Mouse (Mus musculus): ENCODE measurements around the gene Morc4. TPM values are rescaled to one million over a fixed set of nuclear protein-coding genes. Genes with fewer than 3 reads are reported as not detected.

The Morc4 gene
- polyA plus RNA-seq, 1 experiment from 2014 or later = 10.1 TPM

DNA sequence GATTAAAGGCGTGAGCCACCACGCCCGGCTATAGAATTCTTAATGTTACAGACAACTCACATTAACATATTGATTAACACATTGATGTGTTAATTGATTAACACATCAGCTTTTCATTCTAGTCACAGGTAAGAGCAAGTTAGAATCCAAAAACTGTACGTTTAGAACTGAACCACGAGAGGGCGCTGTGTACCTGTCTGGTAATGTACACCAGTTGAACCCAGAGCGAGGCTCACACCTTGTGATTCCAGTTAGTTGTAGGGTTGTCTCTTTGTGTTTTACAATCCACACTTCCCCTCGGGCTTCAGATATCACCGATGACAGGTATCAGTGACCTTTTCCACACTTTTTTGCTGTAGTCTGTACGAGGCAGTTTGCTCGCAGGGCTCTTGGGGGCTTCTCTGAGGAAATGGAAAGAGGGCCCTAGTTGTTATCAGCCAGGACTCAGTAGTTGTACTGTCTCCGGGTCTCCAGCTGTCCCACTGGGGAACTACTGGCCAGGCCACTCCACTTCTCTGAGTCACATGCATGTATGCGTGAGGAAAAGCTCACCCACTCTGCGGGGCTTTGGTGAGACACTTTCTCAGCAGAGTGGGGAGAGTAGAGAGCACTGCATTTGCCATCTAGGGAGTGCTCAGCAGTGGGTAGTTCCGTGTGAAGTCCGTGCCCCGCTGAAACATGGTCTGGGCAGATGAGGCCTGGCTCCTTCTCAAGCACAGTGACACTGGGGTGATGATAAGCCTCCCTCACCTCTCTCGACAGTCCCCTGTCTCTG is 97.0 kb downstream of the Morc4 start:
- H3K36me3 ChIP-seq = no peaks in the 10 kb centered on the region
- DNase-seq (ENCODE audit: low spot score) = peak; percentile 81
- 29% methylated on average over 18 of the region's 18 CpGs for WGBS
- H3K27ac ChIP-seq = no peak overlapping the region
- peaks cover 8% of the 10 kb centered on the region; the same call in 1 of the 2 replicates for H3K27me3 ChIP-seq (ENCODE audit: insufficient read depth, poor library complexity, severe bottlenecking)
- H3K9me3 ChIP-seq = no peaks in the 10 kb centered on the region
- H3K4me3 ChIP-seq = peak overlapping the region; percentile 20; the same call in 1 of the 2 replicates
- H3K4me1 ChIP-seq = no peaks in the 10 kb centered on the region; the same call in 1 of the 2 replicates

Other genes starting within 250 kb of the Morc4 start
- 1.2 and 2.3 TPM in 2 replicates for gene Tbc1d8b, start 186.7 kb downstream of the Morc4 start, polyA plus RNA-seq (2016; fragmentation: Nextera tagmentation; extraction: Ambion mirVana)
- 0.45 TPM in 1 of 2 replicates, not detected in the other for gene Gm15013, start 157.2 kb downstream of the Morc4 start, polyA plus RNA-seq (2016; fragmentation: Nextera tagmentation; extraction: Ambion mirVana)
- not detected in 2 replicates for gene Ripply1, start 89.3 kb downstream of the Morc4 start, polyA plus RNA-seq (2016; fragmentation: Nextera tagmentation; extraction: Ambion mirVana)
- gene Cldn2, start 70.8 kb downstream of the Morc4 start, polyA plus RNA-seq (2016; fragmentation: Nextera tagmentation; extraction: Ambion mirVana) = 0.30 TPM in 1 of 2 replicates, not detected in the other
- gene Rbm41, start 126.9 kb upstream of the Morc4 start, polyA plus RNA-seq (2016; fragmentation: Nextera tagmentation; extraction: Ambion mirVana) = 5.5 and 6.8 TPM in 2 replicates
- gene Nup62cl, start 191.0 kb upstream of the Morc4 start, polyA plus RNA-seq (2016; fragmentation: Nextera tagmentation; extraction: Ambion mirVana) = 3.7 and 5.8 TPM in 2 replicates
- not detected in 2 replicates for gene Pih1h3b, start 191.2 kb upstream of the Morc4 start, polyA plus RNA-seq (2016; fragmentation: Nextera tagmentation; extraction: Ambion mirVana)